Mouse (Mus musculus) cerebellum, postnatal 25 days (tissue): ENCODE results near the gene Itga4.

Experiments
- DNase-seq, 2 experiments: peaks; one replicate each; pipeline ENCODE4 v3.0.0; 2021; ENCODE audit warnings: mixed read lengths in 2 of 2

Gene Itga4

DNA sequence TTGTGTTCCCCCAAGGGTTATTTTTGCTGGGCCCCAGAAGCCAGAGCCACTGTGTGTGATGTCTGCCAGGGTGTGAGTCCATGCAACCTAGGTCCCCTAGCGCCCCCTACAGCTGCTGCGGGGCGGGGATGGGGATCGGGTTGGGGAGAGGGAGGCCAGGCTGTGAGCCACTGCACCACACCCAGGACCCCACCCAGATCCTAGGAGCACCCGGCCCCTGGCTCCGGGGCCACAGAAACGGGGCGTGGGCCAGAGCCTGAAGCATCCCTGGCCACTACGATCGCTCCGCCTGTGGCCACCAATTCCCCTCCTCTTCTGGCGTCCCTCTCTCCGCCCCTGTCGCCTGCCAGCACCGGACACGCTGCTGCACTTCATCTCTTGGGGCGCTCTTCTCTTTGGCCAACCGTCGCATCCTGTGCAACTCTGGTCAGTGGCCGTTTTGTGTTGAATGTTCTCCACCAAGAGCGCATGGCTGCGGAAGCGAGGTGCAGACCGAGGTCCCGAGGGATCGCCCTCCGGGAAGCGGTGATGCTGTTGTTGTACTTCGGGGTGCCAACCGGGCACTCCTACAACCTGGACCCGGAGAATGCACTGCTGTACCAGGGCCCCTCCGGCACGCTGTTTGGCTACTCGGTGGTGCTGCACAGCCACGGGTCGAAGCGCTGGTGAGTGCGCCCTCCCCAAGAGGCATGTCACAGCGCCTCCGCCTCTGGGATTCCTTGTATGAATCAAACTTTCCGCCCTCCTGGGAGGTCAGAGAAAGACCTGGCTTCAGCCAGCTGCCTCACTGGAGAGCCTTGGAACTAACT, at the start of gene Itga4:
Itga4 (plus strand) TSS at position 235 of the 809 bp plus-strand sequence.
- DNase-seq, result peak; percentile 79 to 84

DNA sequence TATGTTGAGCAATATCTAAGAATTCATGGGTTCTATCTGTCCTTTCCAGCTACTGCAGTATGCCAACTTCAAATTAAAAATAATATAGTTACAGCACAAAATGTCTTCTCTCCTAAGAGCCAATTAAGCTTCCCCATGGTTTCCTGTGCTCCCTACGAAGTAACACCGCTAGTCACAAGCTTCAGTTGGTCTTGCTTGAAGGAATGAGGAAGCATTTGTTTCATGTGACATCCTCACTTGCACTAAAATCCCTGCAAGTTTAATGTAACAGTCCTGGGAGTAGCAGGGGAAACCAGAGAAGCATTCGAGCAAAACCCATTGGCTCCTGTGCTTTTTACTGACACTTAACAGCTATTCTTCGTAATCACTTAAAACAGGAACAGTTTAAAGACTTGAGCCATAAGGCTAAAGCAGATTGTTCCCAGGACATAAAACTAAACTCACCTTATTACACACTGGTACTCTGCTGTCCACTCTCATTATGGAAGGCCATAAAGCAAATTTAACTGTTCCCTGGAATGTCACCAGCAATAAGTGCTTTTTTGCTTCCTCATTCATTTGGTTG, 49.0 kb upstream of the Itga4 start:
- no peak for DNase-seq

GRCm38 (mm10) chr2:79214982-79215381, 40.2 kb upstream of the Itga4 start:
- DNase-seq, result no peak

DNA sequence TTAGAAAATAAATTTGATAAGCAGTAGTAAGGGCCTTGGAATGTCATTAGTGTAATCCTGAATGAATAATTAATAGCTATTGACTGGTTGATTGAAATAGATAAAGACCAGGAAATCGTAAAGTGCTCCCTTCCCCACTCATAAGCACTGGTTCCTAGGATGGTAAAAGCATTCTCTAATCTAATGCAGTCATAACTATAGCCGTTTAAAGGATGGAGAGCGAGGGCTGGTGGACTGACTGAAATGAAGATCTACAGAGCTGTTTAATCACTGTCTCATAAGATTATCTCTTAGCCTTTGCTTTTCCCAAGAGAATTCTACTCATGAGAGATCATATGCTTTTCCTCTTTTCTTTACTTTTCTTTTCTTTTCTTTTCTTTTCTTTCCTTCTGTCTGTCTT, 39.7 kb upstream of the Itga4 start:
- no peak for DNase-seq

DNA sequence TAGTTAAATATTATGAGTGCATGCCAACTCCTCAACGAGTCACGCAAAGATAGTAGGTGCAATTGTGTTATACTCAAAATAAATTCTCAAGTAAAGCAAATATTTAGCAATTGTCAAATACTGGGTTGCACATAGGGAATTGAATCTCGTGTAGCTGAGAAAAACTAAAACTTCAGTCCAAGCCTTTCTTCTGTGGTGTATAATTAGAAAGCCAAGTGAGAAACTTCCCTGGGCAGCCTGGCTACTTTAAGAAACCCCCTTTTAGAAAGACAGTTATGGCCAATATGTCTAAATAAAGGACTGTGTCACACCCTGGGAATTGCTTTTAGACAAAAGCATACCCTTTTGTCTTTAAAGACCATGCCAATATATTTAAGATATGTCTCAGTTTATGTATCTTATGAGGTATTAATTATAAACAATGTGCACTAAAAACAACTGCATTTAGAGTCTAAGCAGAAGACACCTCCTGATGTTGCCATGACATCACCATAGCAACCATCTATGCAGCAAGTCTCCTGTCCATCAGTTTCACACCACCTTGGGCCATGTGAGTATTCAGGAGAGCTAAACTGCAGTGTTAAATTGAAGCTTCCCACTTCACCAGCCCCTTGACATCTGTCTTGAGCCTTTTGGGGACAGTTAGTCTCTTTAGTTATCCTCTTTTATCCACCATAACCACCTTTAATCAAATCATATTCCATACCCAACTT, 30.4 kb upstream of the Itga4 start:
- DNase-seq, result no peak

- no peak for DNase-seq
Measured at GRCm38 (mm10) chr2:79227805-79228241, 27.4 kb upstream of the Itga4 start.

DNA sequence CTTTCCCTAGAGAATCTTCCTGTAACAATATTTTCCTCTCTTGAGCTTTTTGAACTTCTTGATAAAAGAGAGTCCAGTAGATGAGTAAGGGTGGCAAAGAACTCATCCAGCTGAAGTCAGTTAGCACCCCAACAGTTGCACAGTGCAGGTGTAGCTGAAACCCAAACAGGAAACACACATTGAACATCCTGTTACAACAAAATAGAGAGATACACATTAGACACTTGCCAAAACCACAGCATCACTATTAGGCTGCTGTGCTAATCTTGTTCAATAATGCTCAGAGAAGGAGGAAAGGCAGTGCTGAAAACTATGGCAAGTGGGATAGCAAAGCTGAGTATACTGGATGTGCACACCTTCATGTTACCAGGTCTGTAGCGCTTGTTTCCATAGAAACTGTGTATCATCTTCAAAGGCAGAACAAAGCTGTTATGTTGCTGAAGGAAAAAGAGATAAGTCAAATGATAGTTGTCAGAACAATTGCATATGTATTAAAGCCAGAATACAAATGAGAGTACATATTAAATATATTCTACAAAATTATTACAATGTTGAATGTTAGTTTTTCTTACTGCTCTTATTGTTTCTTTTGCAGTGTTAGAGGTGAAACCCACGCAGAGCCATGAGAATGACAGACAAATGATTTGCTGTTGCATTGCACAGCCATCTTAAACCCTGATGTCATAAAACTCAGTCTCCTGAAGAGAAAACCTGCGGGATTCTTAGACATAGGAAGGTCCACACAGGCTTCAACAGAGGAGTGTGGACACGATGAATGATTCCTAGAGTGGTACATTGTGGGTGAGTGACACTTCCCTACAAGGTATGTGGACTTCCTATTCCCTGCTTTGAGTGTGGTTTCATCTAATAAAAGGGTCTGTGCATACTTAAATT, 23.9 kb upstream of the Itga4 start:
- DNase-seq, result no peak

- DNase-seq, result no peak
Measured at GRCm38 (mm10) chr2:79235767-79236487, 19.3 kb upstream of the Itga4 start.

DNA sequence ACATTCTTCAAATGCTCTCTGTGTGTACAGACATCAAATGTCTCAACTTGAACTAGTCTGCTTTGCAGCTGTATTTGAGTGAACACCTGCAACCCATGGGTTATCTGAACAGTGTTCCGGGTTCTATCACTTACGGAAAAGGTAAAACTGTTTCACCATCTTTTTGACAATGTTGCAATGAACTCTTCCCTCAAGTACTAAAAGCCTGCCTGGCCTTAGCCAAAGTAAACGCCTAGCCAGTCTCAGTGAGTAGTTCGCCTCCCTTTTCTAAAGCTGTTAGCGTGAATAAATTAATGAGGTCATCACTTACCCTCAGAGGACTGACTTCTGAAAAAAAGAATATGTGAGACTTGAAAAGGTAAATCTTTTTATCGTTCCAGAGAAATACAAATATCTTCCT, 18.0 kb upstream of the Itga4 start:
- DNase-seq, result no peak

DNA sequence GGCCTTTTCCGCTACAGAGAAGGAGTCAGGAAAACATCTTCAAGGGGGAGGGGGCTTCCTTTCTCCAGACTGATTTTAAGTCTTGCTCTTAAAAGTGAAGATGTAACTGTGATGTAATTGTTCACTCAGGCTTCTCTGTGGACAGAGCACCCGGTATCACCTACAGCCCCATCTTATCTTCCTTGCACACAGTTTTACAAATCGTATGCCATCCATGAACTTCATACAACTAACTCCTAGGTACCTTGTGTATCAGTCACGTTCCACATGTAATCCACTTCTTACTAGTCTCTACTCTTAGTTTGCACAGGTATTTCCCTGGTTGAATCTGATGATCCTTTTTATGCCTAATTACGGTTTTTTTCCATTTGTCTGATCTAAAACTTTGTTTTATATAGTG, 10.9 kb upstream of the Itga4 start:
- no peak for DNase-seq

GRCm38 (mm10) chr2:79244743-79245142, 10.5 kb upstream of the Itga4 start:
- DNase-seq, result no peak

- no peak for DNase-seq
Measured at GRCm38 (mm10) chr2:79248283-79248682, 6.9 kb upstream of the Itga4 start.

- DNase-seq, result no peak
Measured at GRCm38 (mm10) chr2:79250510-79250909, 4.7 kb upstream of the Itga4 start.

- DNase-seq, result no peak
Measured at GRCm38 (mm10) chr2:79253754-79254197, 1.4 kb upstream of the Itga4 start.

- no peak for DNase-seq
Measured at GRCm38 (mm10) chr2:79254588-79255191, 536 bp upstream of the Itga4 start.

GRCm38 (mm10) chr2:79256001-79256339, 744 bp downstream of the Itga4 start:
- no peak for DNase-seq

- no peak for DNase-seq
Measured at GRCm38 (mm10) chr2:79256376-79256775, 1.1 kb downstream of the Itga4 start.

GRCm38 (mm10) chr2:79256880-79257279, 1.7 kb downstream of the Itga4 start:
- DNase-seq, result no peak

- no peak for DNase-seq
Measured at GRCm38 (mm10) chr2:79257411-79257810, 2.2 kb downstream of the Itga4 start.

DNA sequence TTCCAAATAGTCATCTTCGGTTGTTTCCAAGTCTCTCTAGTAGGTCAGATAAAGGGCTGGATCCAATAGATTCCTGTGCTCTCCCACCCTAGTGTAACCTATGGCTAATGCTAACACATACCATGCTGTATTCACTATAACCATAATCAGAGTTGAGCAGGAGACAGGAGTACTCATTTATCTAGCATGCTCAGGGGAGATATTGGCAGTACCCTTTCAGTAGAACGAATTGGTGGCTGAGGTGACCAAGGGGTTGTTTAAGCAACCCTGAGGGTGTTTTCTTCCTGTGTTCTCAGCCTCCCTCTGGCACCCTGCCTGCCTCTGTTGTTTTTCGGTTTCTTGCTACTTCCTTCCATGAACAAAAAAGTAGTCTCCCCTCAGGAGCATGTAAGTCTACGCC, 4.1 kb downstream of the Itga4 start:
- DNase-seq, result no peak

- DNase-seq, result peak; percentile 59 to 77
Measured at GRCm38 (mm10) chr2:79265665-79266064, 10.4 kb downstream of the Itga4 start.

DNA sequence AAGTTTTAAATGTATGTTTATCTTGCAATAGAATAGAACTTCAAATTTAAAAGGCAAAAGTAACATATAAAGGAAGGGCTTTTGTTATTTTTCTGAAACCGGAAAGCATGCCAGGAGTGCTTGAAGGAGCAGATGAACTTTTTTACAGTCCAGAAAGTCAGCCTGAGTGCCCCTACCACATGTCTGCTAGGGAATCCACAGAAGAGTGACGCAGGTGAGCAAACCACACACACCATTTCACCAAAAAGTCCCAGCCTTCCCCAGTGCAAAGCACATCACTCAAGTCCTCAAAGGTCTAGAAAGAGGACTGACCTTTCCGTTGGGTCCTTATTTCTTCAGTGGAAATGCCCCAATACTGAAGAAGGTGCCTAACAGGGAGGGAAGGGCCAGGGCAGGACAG, 11.3 kb downstream of the Itga4 start:
- no peak for DNase-seq
